Mouse (Mus musculus): Measurements from ENCODE around the gene Gm17657. TPM values are rescaled to one million over a fixed set of nuclear protein-coding genes. Genes with fewer than 3 reads are reported as not detected.

The Gm17657 gene
- polyA plus RNA-seq (2015; fragmentation: Nextera tagmentation; extraction: Ambion mirVana) = not detected in 2 replicates

GRCm38 (mm10) chr17:29549543-29550428, at the start of gene Gm17657, which contains the start of gene Tbc1d22b:
TSS of gene Gm17657 (minus strand) at chr17:29549638.
TSS of gene Tbc1d22b (plus strand) at chr17:29549785.
- Histone ChIP-seq H3K36me3 (ENCODE audit: control insufficient read depth, insufficient read depth) (no peaks in the 10 kb centered on the region), H3K27ac (ENCODE audit: low read length) (peak within 1 kb of the TSS; percentile 17), H3K9me3 (replicated peaks; ENCODE audit: control insufficient read depth, low read length) (no peaks in the 10 kb centered on the region), H3K4me3 (ENCODE audit: low read length) (peak within 1 kb of the TSS; percentile 73), H3K27me3 (ENCODE audit: control insufficient read depth, insufficient read depth, low read length) (no peaks in the 10 kb centered on the region), H3K4me1 (ENCODE audit: control insufficient read depth, insufficient read depth, low read length) (peaks cover 17% of the 10 kb centered on the region), H3K9ac (ENCODE audit: low read length) (peak within 1 kb of the TSS; percentile 82), H3K4me2 (ENCODE audit: low read depth, low read length) (peak within 1 kb of the TSS; percentile 96)
- ATAC-seq (replicated peaks; ENCODE audit: extremely low read depth, insufficient read depth, low FRiP score) = peak; percentile 99
- WGBS = under 1% methylated on average over 44 of the region's 44 CpGs

- Histone ChIP-seq H3K4me3 (ENCODE audit: low read length) (no peak overlapping the region), H3K27me3 (ENCODE audit: control insufficient read depth, insufficient read depth, low read length) (no peaks in the 10 kb centered on the region), H3K9me3 (replicated peaks; ENCODE audit: control insufficient read depth, low read length) (no peaks in the 10 kb centered on the region), H3K9ac (ENCODE audit: low read length) (no peak overlapping the region), H3K27ac (ENCODE audit: low read length) (no peak overlapping the region), H3K4me1 (ENCODE audit: control insufficient read depth, insufficient read depth, low read length) (no peaks in the 10 kb centered on the region), H3K36me3 (ENCODE audit: control insufficient read depth, insufficient read depth) (peaks cover 14% of the 10 kb centered on the region), H3K4me2 (ENCODE audit: low read depth, low read length) (no peak overlapping the region)
- no peak for ATAC-seq (replicated peaks; ENCODE audit: extremely low read depth, insufficient read depth, low FRiP score)
- 92% methylated on average over 14 of the region's 14 CpGs for WGBS
Measured at GRCm38 (mm10) chr17:29599051-29599450, 49.6 kb upstream of the Gm17657 start.

GRCm38 (mm10) chr17:29596771-29597132, 47.3 kb upstream of the Gm17657 start:
- ATAC-seq (replicated peaks; ENCODE audit: extremely low read depth, insufficient read depth, low FRiP score) = no peak
- 90% methylated on average over 13 of the region's 13 CpGs for WGBS

GRCm38 (mm10) chr17:29595891-29596770, 46.7 kb upstream of the Gm17657 start:
- no peak overlapping the region for H3K4me3 ChIP-seq (ENCODE audit: low read length)
- ATAC-seq (replicated peaks; ENCODE audit: extremely low read depth, insufficient read depth, low FRiP score) = no peak
- peaks cover 6% of the 10 kb centered on the region; the same call in 1 of the 2 replicates for H3K4me1 ChIP-seq (ENCODE audit: control insufficient read depth, insufficient read depth, low read length)
- peaks cover 8% of the 10 kb centered on the region; the same call in 1 of the 2 replicates for H3K36me3 ChIP-seq (ENCODE audit: control insufficient read depth, insufficient read depth)
- no peaks in the 10 kb centered on the region for H3K27me3 ChIP-seq (ENCODE audit: control insufficient read depth, insufficient read depth, low read length)
- H3K27ac ChIP-seq (ENCODE audit: low read length) = no peak overlapping the region
- no peak overlapping the region for H3K4me2 ChIP-seq (ENCODE audit: low read depth, low read length)
- 75% methylated on average over 15 of the region's 15 CpGs for WGBS
- no peak overlapping the region for H3K9ac ChIP-seq (ENCODE audit: low read length)
- no peaks in the 10 kb centered on the region for H3K9me3 ChIP-seq (replicated peaks; ENCODE audit: control insufficient read depth, low read length)

More at GRCm38 (mm10) chr17:29596771-29597132, 47.3 kb upstream of the Gm17657 start:
- Histone ChIP-seq H3K9ac (ENCODE audit: low read length) (no peak overlapping the region), H3K4me2 (ENCODE audit: low read depth, low read length) (no peak overlapping the region), H3K9me3 (replicated peaks; ENCODE audit: control insufficient read depth, low read length) (no peaks in the 10 kb centered on the region), H3K27me3 (ENCODE audit: control insufficient read depth, insufficient read depth, low read length) (no peaks in the 10 kb centered on the region), H3K36me3 (ENCODE audit: control insufficient read depth, insufficient read depth) (peaks cover 8% of the 10 kb centered on the region; the same call in 1 of the 2 replicates), H3K4me1 (ENCODE audit: control insufficient read depth, insufficient read depth, low read length) (peaks cover 6% of the 10 kb centered on the region; the same call in 1 of the 2 replicates), H3K4me3 (ENCODE audit: low read length) (no peak overlapping the region), H3K27ac (ENCODE audit: low read length) (no peak overlapping the region)

GRCm38 (mm10) chr17:29589221-29589898, 39.9 kb upstream of the Gm17657 start:
- no peak for ATAC-seq (replicated peaks; ENCODE audit: extremely low read depth, insufficient read depth, low FRiP score)
- Histone ChIP-seq H3K36me3 (ENCODE audit: control insufficient read depth, insufficient read depth) (no peaks in the 10 kb centered on the region), H3K27ac (ENCODE audit: low read length) (0 out of 2 replicates have a peak overlapping the region, but pooled peaks have one; percentile 28), H3K27me3 (ENCODE audit: control insufficient read depth, insufficient read depth, low read length) (no peaks in the 10 kb centered on the region), H3K9me3 (replicated peaks; ENCODE audit: control insufficient read depth, low read length) (no peaks in the 10 kb centered on the region), H3K9ac (ENCODE audit: low read length) (no peak overlapping the region), H3K4me1 (ENCODE audit: control insufficient read depth, insufficient read depth, low read length) (peaks cover 15% of the 10 kb centered on the region), H3K4me2 (ENCODE audit: low read depth, low read length) (no peak overlapping the region), H3K4me3 (ENCODE audit: low read length) (no peak overlapping the region)
- 49% methylated on average over 11 of the region's 11 CpGs for WGBS

- H3K4me1 ChIP-seq (ENCODE audit: control insufficient read depth, insufficient read depth, low read length) = peaks cover 9% of the 10 kb centered on the region
- no peak overlapping the region for H3K27ac ChIP-seq (ENCODE audit: low read length)
- no peaks in the 10 kb centered on the region for H3K27me3 ChIP-seq (ENCODE audit: control insufficient read depth, insufficient read depth, low read length)
- no peaks in the 10 kb centered on the region for H3K36me3 ChIP-seq (ENCODE audit: control insufficient read depth, insufficient read depth)
- no peaks in the 10 kb centered on the region for H3K9me3 ChIP-seq (replicated peaks; ENCODE audit: control insufficient read depth, low read length)
- 81% methylated on average over 9 of the region's 9 CpGs for WGBS
- no peak overlapping the region for H3K4me3 ChIP-seq (ENCODE audit: low read length)
- H3K4me2 ChIP-seq (ENCODE audit: low read depth, low read length) = no peak overlapping the region
- H3K9ac ChIP-seq (ENCODE audit: low read length) = no peak overlapping the region
- no peak for ATAC-seq (replicated peaks; ENCODE audit: extremely low read depth, insufficient read depth, low FRiP score)
Measured at GRCm38 (mm10) chr17:29586921-29587320, 37.5 kb upstream of the Gm17657 start.

- Histone ChIP-seq H3K4me2 (ENCODE audit: low read depth, low read length) (no peak overlapping the region), H3K9me3 (replicated peaks; ENCODE audit: control insufficient read depth, low read length) (no peaks in the 10 kb centered on the region), H3K27me3 (ENCODE audit: control insufficient read depth, insufficient read depth, low read length) (no peaks in the 10 kb centered on the region), H3K9ac (ENCODE audit: low read length) (no peak overlapping the region), H3K4me1 (ENCODE audit: control insufficient read depth, insufficient read depth, low read length) (peaks cover 9% of the 10 kb centered on the region), H3K27ac (ENCODE audit: low read length) (no peak overlapping the region), H3K4me3 (ENCODE audit: low read length) (no peak overlapping the region), H3K36me3 (ENCODE audit: control insufficient read depth, insufficient read depth) (peaks cover 1% of the 10 kb centered on the region; the same call in 1 of the 2 replicates)
- 84% methylated on average over 6 of the region's 6 CpGs for WGBS
- ATAC-seq (replicated peaks; ENCODE audit: extremely low read depth, insufficient read depth, low FRiP score) = no peak
Measured at GRCm38 (mm10) chr17:29585446-29585845, 36.0 kb upstream of the Gm17657 start.

GRCm38 (mm10) chr17:29584737-29585136, 35.3 kb upstream of the Gm17657 start:
- H3K27me3 ChIP-seq (ENCODE audit: control insufficient read depth, insufficient read depth, low read length) = no peaks in the 10 kb centered on the region
- no peak for ATAC-seq (replicated peaks; ENCODE audit: extremely low read depth, insufficient read depth, low FRiP score)
- H3K27ac ChIP-seq (ENCODE audit: low read length) = peak overlapping the region; percentile 25; the same call in 1 of the 2 replicates
- H3K4me3 ChIP-seq (ENCODE audit: low read length) = no peak overlapping the region
- H3K9ac ChIP-seq (ENCODE audit: low read length) = no peak overlapping the region
- H3K36me3 ChIP-seq (ENCODE audit: control insufficient read depth, insufficient read depth) = peaks cover 2% of the 10 kb centered on the region; the same call in 1 of the 2 replicates
- H3K4me2 ChIP-seq (ENCODE audit: low read depth, low read length) = no peak overlapping the region
- peaks cover 9% of the 10 kb centered on the region for H3K4me1 ChIP-seq (ENCODE audit: control insufficient read depth, insufficient read depth, low read length)
- WGBS = 79% methylated on average over 3 of the region's 3 CpGs
- H3K9me3 ChIP-seq (replicated peaks; ENCODE audit: control insufficient read depth, low read length) = no peaks in the 10 kb centered on the region

Data from heart, embryonic 16.5 days (tissue).